Comparison of ENCODE assay signal across 8 mouse cellular contexts in genomic region chr9:107335909-107336308, GRCm38 (mm10). TPM values are rescaled to one million over a fixed set of nuclear protein-coding genes. Genes with fewer than 3 reads are reported as not detected.
DNase-seq lines count a peak whose midpoint lies in the region; ATAC-seq lines count a peak whose summit lies in the region.

No protein-coding gene starts in this region.

- H3K9me3 ChIP-seq in limb, embryonic 11.5 days (ENCODE audit: control insufficient read depth, low read length): no peaks in the 10 kb centered on the region

- H3K4me3 ChIP-seq in limb, embryonic 11.5 days (ENCODE audit: low read depth, low read length): no peak overlapping the region

- DNase-seq in urinary bladder, adult 18-20 months (ENCODE audit: low spot score in 2 of 2): peak; percentile 56 to 69
- no peak for DNase-seq in urinary bladder, postnatal 10 days (ENCODE audit: low spot score)
- DNase-seq in adrenal gland, postnatal 14 days: peak; percentile 85
- peak; percentile 24 for DNase-seq in embryo, embryonic 11.5 days (ENCODE audit: low read depth, low spot score)
- peak; percentile 83 for DNase-seq in heart, postnatal 4 days
- DNase-seq in limb, embryonic 11.5 days (ENCODE audit: low spot score): peak; percentile 65
- peak; percentile 67 for DNase-seq in retina, postnatal 1 day
- DNase-seq in urinary bladder, postnatal 14 days (ENCODE audit: low spot score): peak; percentile 68

- no peak overlapping the region for H3K4me2 ChIP-seq in limb, embryonic 11.5 days (ENCODE audit: low read depth, severe bottlenecking)

- no peak overlapping the region for H3K27ac ChIP-seq in limb, embryonic 11.5 days (replicated peaks; ENCODE audit: low read depth, low read length)

- WGBS in limb, embryonic 11.5 days: 11% methylated on average over 5 of the region's 5 CpGs

- ATAC-seq in limb, embryonic 11.5 days (ENCODE audit: insufficient number of reproducible peaks, low FRiP score, low TSS enrichment, low read depth): no peak

- no peaks in the 10 kb centered on the region for H3K27me3 ChIP-seq in limb, embryonic 11.5 days (ENCODE audit: control insufficient read depth, insufficient read depth, low read length)

- no peak overlapping the region for H3K9ac ChIP-seq in limb, embryonic 11.5 days (ENCODE audit: low read length)

- no peaks in the 10 kb centered on the region for H3K36me3 ChIP-seq in limb, embryonic 11.5 days (ENCODE audit: control insufficient read depth, insufficient read depth, low read length)

- peaks cover 10% of the 10 kb centered on the region; the same call in 1 of the 2 replicates for H3K4me1 ChIP-seq in limb, embryonic 11.5 days (ENCODE audit: control insufficient read depth, insufficient read depth, low read length)

RNA-seq across cellular contexts. Expression of gene Hemk1, which starts 2.2 kb away (rescaled TPM):
- 23.1 and 23.9 TPM in 2 replicates for total RNA-seq in adrenal gland, postnatal 14 days (2021)
- 10 to 100 TPM; 13.0 to 15.0 TPM for total RNA-seq in heart, postnatal 4 days (2021)
- 10.0 and 10.1 TPM in 2 replicates for polyA plus RNA-seq in limb, embryonic 11.5 days (2014; fragmentation: Nextera tagmentation; extraction: Ambion mirVana)

RNA-seq across cellular contexts. Expression of gene 6430571L13Rik, which starts 4.5 kb away (rescaled TPM):
- total RNA-seq in adrenal gland, postnatal 14 days (2021): 2.3 and 2.8 TPM in 2 replicates
- 1 to 10 TPM; 4.6 to 5.8 TPM for total RNA-seq in heart, postnatal 4 days (2021)
- polyA plus RNA-seq in limb, embryonic 11.5 days (2014; fragmentation: Nextera tagmentation; extraction: Ambion mirVana): 0.60 and 0.73 TPM in 2 replicates

RNA-seq across cellular contexts. Expression of gene Cish, which starts 40.1 kb away (rescaled TPM):
- total RNA-seq in adrenal gland, postnatal 14 days (2021): 20.5 and 63.5 TPM in 2 replicates
- 100 to 1,000 TPM; 146 to 176 TPM for total RNA-seq in heart, postnatal 4 days (2021)
- 4.1 and 4.4 TPM in 2 replicates for polyA plus RNA-seq in limb, embryonic 11.5 days (2014; fragmentation: Nextera tagmentation; extraction: Ambion mirVana)

RNA-seq across cellular contexts. Expression of gene Mapkapk3, which starts 46.2 kb away (rescaled TPM):
- total RNA-seq in adrenal gland, postnatal 14 days (2021): 34.9 and 42.8 TPM in 2 replicates
- 10 to 100 TPM; 18.3 to 18.9 TPM for total RNA-seq in heart, postnatal 4 days (2021)
- polyA plus RNA-seq in limb, embryonic 11.5 days (2014; fragmentation: Nextera tagmentation; extraction: Ambion mirVana): 4.9 and 5.9 TPM in 2 replicates
